Mouse (Mus musculus) hindbrain, embryonic 10.5 days (tissue): ENCODE results near the gene Pou3f1. TPM values are rescaled to one million over a fixed set of nuclear protein-coding genes. Genes with fewer than 3 reads are reported as not detected.

Experiments used
- DNase-seq: peaks from one replicate; pipeline ENCODE4 v3.0.0-alpha.2; 2017; ENCODE audit warnings: low spot score
- H3K27ac ChIP-seq: fragments of 300-500 bp; sonication (generic); 2 replicates; pipeline ENCODE4 v1.5.1; 2016; ENCODE audit warnings: mild to moderate bottlenecking, moderate library complexity
- H3K27me3 ChIP-seq: fragments of 300-500 bp; sonication (generic); 2 replicates; pipeline ENCODE4 v1.6.1; 2016; ENCODE audit warnings: mild to moderate bottlenecking; ENCODE audit not compliant: poor library complexity, insufficient read depth, severe bottlenecking
- H3K36me3 ChIP-seq: fragments of 300-500 bp; sonication (generic); 2 replicates; pipeline ENCODE4 v1.6.1; 2016; ENCODE audit warnings: mild to moderate bottlenecking, moderate library complexity
- H3K4me1 ChIP-seq: fragments of 300-500 bp; sonication (generic); replicated peaks from 2 replicates; pipeline ENCODE4 v1.6.1; 2016; ENCODE audit warnings: mild to moderate bottlenecking
- H3K4me3 ChIP-seq: fragments of 300-500 bp; sonication (generic); 2 replicates; pipeline ENCODE4 v1.5.1; 2016; ENCODE audit warnings: mild to moderate bottlenecking, moderate library complexity
- H3K9me3 ChIP-seq: fragments of 300-500 bp; sonication (generic); 2 replicates; pipeline ENCODE4 v1.6.1; 2016; ENCODE audit warnings: mild to moderate bottlenecking, moderate library complexity
- WGBS: fragments of 180-500 bp; shearing (Covaris S2); methylation state at CpG from one replicate; pipeline ENCODE4 v1.1.7; 2016; 5-methylcytosine and 5-hydroxymethylcytosine counted together
- polyA plus RNA-seq: library from polyadenylated mRNA; unstranded; fragments of >200 nt; fragmentation: Nextera tagmentation; extraction: Ambion mirVana; gene quantifications from 2 replicates; pipeline ENCODE4 v1.2.1, GENCODE M21; 2016

Gene Pou3f1
- polyA plus RNA-seq, 1 experiment from 2014 or later: 12.9 TPM

DNA sequence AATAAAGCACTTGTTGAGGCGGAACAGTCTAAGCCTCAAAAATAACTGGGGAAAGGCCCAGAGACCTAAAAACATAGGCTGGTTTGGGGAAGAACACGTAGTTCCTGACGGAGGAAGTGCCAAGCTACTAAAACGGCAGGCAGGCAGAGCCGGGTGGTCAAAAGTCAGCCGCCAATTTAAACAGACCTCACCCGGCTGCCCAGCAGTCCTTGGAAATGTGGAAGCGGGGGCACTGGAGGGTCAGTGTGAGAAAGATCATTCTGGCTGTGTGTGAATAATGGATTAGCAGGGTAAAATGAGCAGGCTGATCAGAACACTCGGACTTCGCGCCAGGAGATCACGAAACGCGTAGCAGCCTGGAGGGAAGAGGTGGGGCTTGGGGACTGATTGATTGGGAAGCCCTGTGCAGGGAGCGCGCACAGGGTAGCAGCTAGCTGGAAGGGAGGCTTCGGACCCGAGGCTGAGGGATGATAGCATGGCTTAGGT is 53.4 kb downstream of the Pou3f1 start:
- peak overlapping the region; percentile 86 for H3K27ac ChIP-seq
- DNase-seq: peak; percentile 57
- WGBS: 4% methylated on average over 18 of the region's 18 CpGs
- peaks cover 10% of the 10 kb centered on the region; the same call in 1 of the 2 replicates for H3K36me3 ChIP-seq
- no peaks in the 10 kb centered on the region for H3K9me3 ChIP-seq
- peaks cover 42% of the 10 kb centered on the region for H3K27me3 ChIP-seq
- peaks cover 57% of the 10 kb centered on the region for H3K4me1 ChIP-seq
- H3K4me3 ChIP-seq: peak overlapping the region; percentile 45

Other genes with a start within 250 kb of the Pou3f1 start
- 0.25 TPM in 1 of 2 replicates, not detected in the other for gene 3100002H09Rik, start 46.0 kb upstream of the Pou3f1 start, polyA plus RNA-seq
- 62.8 and 62.9 TPM in 2 replicates for gene Utp11, start 36.8 kb downstream of the Pou3f1 start, polyA plus RNA-seq
- 4.0 and 5.7 TPM in 2 replicates for gene Fhl3, start 43.9 kb downstream of the Pou3f1 start, polyA plus RNA-seq
- 221 and 243 TPM in 2 replicates for gene Sf3a3, start 58.0 kb downstream of the Pou3f1 start, polyA plus RNA-seq
- 24.2 and 26.8 TPM in 2 replicates for gene Inpp5b, start 85.0 kb downstream of the Pou3f1 start, polyA plus RNA-seq
- 19.0 and 20.4 TPM in 2 replicates for gene Mtf1, start 145.3 kb downstream of the Pou3f1 start, polyA plus RNA-seq
- 38.3 and 48.2 TPM in 2 replicates for gene Yrdc, start 193.9 kb downstream of the Pou3f1 start, polyA plus RNA-seq
- 47.9 and 61.7 TPM in 2 replicates for gene 1110065P20Rik, start 194.4 kb downstream of the Pou3f1 start, polyA plus RNA-seq
- gene Maneal, start 205.4 kb downstream of the Pou3f1 start, polyA plus RNA-seq: 3.7 and 8.8 TPM in 2 replicates
- 3.8 and 7.6 TPM in 2 replicates for gene Epha10, start 224.1 kb downstream of the Pou3f1 start, polyA plus RNA-seq